Mouse (Mus musculus): ENCODE data around the gene Cutal. TPM values are rescaled to one million over a fixed set of nuclear protein-coding genes. Genes with fewer than 3 reads are reported as not detected.

The Cutal gene
- total RNA-seq, 2 experiments from 2014 or later: 0.33 to 0.37 TPM

- no peak for DNase-seq (ENCODE audit: low spot score)
Observed at GRCm38 (mm10) chr2:34883190-34883589, 9.0 kb downstream of the Cutal start.

- no peak for DNase-seq (ENCODE audit: low spot score)
Observed at GRCm38 (mm10) chr2:34884186-34884585, 10.0 kb downstream of the Cutal start.

- no peak for DNase-seq (ENCODE audit: low spot score)
Observed at GRCm38 (mm10) chr2:34893950-34894349, 19.8 kb downstream of the Cutal start.

- DNase-seq (ENCODE audit: low spot score): no peak
Observed at GRCm38 (mm10) chr2:34895503-34896113, 21.4 kb downstream of the Cutal start.

GRCm38 (mm10) chr2:34896821-34897460 is 22.7 kb downstream of the Cutal start:
- DNase-seq (ENCODE audit: low spot score): no peak

- no peak for DNase-seq (ENCODE audit: low spot score)
Observed at GRCm38 (mm10) chr2:34897820-34898219, 23.6 kb downstream of the Cutal start.

- DNase-seq (ENCODE audit: low spot score): peak; percentile 25
Observed at GRCm38 (mm10) chr2:34899682-34900081, 25.5 kb downstream of the Cutal start.

GRCm38 (mm10) chr2:34900412-34900811 is 26.2 kb downstream of the Cutal start:
- no peak for DNase-seq (ENCODE audit: low spot score)

- no peak for DNase-seq (ENCODE audit: low spot score)
Observed at GRCm38 (mm10) chr2:34901726-34902125, 27.5 kb downstream of the Cutal start.

GRCm38 (mm10) chr2:34902731-34903130 is 28.5 kb downstream of the Cutal start:
- DNase-seq (ENCODE audit: low spot score): no peak

GRCm38 (mm10) chr2:34903191-34903590 is 29.0 kb downstream of the Cutal start:
- no peak for DNase-seq (ENCODE audit: low spot score)

GRCm38 (mm10) chr2:34903652-34904405 is 29.6 kb downstream of the Cutal start:
- no peak for DNase-seq (ENCODE audit: low spot score)

GRCm38 (mm10) chr2:34904849-34905542 is 30.8 kb downstream of the Cutal start:
- peak; percentile 99 for DNase-seq (ENCODE audit: low spot score)

- DNase-seq (ENCODE audit: low spot score): no peak
Observed at GRCm38 (mm10) chr2:34906426-34906825, 32.2 kb downstream of the Cutal start.

GRCm38 (mm10) chr2:34906861-34907604 is 32.8 kb downstream of the Cutal start:
- peak; percentile 59 for DNase-seq (ENCODE audit: low spot score)

- DNase-seq (ENCODE audit: low spot score): no peak
Observed at GRCm38 (mm10) chr2:34909719-34910118, 35.5 kb downstream of the Cutal start.

GRCm38 (mm10) chr2:34911871-34912270 is 37.7 kb downstream of the Cutal start:
- no peak for DNase-seq (ENCODE audit: low spot score)

GRCm38 (mm10) chr2:34912613-34913012 is 38.4 kb downstream of the Cutal start:
- no peak for DNase-seq (ENCODE audit: low spot score)

- no peak for DNase-seq (ENCODE audit: low spot score)
Observed at GRCm38 (mm10) chr2:34913218-34914068, 39.2 kb downstream of the Cutal start, which contains the start of gene Phf19. Phf19 (minus strand) TSS chr2:34914026.
